Mouse (Mus musculus): ENCODE results near the gene Snx22. TPM values are rescaled to one million over a fixed set of nuclear protein-coding genes. Genes with fewer than 3 reads are reported as not detected.

The Snx22 gene
- total and polyA plus RNA-seq, 3 experiments: 0.43 to 10.1 TPM; not detected in 1

DNA sequence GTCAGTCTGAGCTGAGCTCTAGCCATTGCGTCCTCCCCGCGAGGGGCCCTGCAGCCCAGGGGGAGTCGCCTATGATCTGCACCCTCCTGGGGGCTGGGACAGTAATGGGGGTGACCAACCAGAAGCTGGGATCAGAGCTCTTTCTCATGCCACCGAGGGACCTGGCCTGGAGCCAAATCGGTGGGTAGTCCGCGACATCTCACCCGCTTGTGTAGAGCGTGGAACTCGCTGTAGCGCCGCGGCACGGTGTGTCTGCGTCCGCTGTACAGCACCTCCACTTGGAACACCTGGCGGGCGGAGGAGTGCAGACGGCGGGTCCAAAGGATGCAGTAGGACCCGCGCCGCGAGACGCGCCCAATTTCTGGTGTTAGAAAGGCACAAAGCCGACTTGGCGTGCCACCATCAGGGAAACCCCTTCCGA, 538 bp downstream of the Snx22 start:
- TF ChIP-seq NRF1 (IDR thresholded peaks at IDR 0.05; ENCODE audit: insufficient read depth, low read depth, low read length, poor library complexity, severe bottlenecking) (no peak), GABPA (IDR thresholded peaks at IDR 0.05; ENCODE audit: low read depth, low read length) (no peak), POLR2AphosphoS5 (IDR thresholded peaks at IDR 0.05; ENCODE audit: borderline replicate concordance, low read depth, low read length) (no peak)
- Histone ChIP-seq H3K4me3 (ENCODE audit: control insufficient read depth in 1 of 2, insufficient read depth in 1 of 2, low read depth in 2 of 2, low read length in 2 of 2) (peak overlapping the region; percentile 54 to 83), H3K36me3 (ENCODE audit: control insufficient read depth in 1 of 2, insufficient read depth in 2 of 2, low read length in 2 of 2) (peaks cover under 1 to 5% of the 10 kb centered on the region in 2 experiments), H3K27ac (ENCODE audit: control insufficient read depth, low read depth, low read length) (no peak overlapping the region), H3K79me2 (ENCODE audit: control insufficient read depth, insufficient read depth, low read length, poor library complexity) (no peaks in the 10 kb centered on the region), H3K4me1 (ENCODE audit: control insufficient read depth in 1 of 2, insufficient read depth in 2 of 2, low read length in 2 of 2) (peaks cover 0 to 6% of the 10 kb centered on the region in 2 experiments; a peak in 2 of 4 replicates), H3K9me3 (replicated peaks; ENCODE audit: insufficient read depth, low read length) (no peaks in the 10 kb centered on the region), H3K9ac (ENCODE audit: control insufficient read depth, low read depth, low read length, poor library complexity, severe bottlenecking) (peak overlapping the region; percentile 41), H3K27me3 (ENCODE audit: control insufficient read depth in 1 of 2, insufficient read depth in 2 of 2, low read length in 2 of 2) (no peaks in the 10 kb centered on the region)
- DNase-seq (ENCODE audit: low read depth, low spot score): no peak

DNA sequence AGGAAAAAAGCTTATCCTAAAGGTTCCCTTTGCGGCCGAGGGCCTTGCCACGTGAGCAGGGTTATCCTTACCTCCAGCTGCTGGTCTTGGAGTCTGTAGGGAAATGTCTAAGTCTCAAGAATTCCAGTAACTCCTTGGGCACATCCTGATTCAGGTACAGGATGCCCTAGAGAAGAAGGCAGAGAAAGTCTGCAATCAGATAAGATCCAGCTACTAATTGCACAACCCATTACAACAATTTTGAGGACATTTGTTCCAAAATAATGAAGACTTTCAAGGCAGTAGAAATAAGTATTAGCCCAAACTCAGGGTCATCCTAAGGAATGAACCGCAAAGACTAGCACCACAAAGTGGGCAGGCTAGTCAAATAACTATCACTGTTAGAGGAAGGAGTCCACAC, 1.5 kb downstream of the Snx22 start:
- Histone ChIP-seq H3K9ac (ENCODE audit: control insufficient read depth, low read depth, low read length, poor library complexity, severe bottlenecking) (no peak overlapping the region), H3K79me2 (ENCODE audit: control insufficient read depth, insufficient read depth, low read length, poor library complexity) (no peaks in the 10 kb centered on the region), H3K4me1 (ENCODE audit: control insufficient read depth in 1 of 2, insufficient read depth in 2 of 2, low read length in 2 of 2) (peaks cover 0 to 6% of the 10 kb centered on the region in 2 experiments; a peak in 2 of 4 replicates), H3K36me3 (ENCODE audit: control insufficient read depth in 1 of 2, insufficient read depth in 2 of 2, low read length in 2 of 2) (peaks cover 5% of the 10 kb centered on the region in 2 experiments), H3K9me3 (replicated peaks; ENCODE audit: insufficient read depth, low read length) (no peaks in the 10 kb centered on the region), H3K4me3 (ENCODE audit: control insufficient read depth in 1 of 2, insufficient read depth in 1 of 2, low read depth in 2 of 2, low read length in 2 of 2) (no peak overlapping the region), H3K27me3 (ENCODE audit: control insufficient read depth in 1 of 2, insufficient read depth in 2 of 2, low read length in 2 of 2) (no peaks in the 10 kb centered on the region), H3K27ac (ENCODE audit: control insufficient read depth, low read depth, low read length) (no peak overlapping the region)
- TF ChIP-seq JUND (IDR thresholded peaks at IDR 0.05; ENCODE audit: low read depth, low read length): no peak
- peak; percentile 40; the same call in 1 of the 2 replicates for TF ChIP-seq GATA1 (IDR thresholded peaks at IDR 0.05; ENCODE audit: low read depth, low read length)
- no peak for DNase-seq (ENCODE audit: low read depth, low spot score)

DNA sequence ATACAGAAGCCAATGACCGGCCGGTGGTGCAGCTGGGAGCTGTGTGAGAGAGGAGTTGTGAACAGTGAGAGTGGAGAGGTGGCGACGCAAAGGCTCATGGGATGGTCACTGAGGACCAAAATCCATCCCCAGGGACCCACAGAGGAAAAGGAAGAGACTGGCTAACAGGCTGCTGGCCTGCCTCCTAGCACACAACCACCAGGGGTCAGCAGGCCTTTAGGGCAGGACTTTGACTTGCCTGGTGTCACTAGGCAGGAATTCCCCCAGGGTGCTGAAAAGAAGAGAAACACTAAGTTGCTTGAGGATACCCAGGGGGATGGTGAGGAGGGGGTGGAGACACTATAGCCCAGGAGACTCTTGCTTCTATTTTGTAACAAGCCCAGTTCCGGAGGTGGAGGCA, 2.0 kb downstream of the Snx22 start:
- Histone ChIP-seq H3K36me3 (ENCODE audit: control insufficient read depth in 1 of 2, insufficient read depth in 2 of 2, low read length in 2 of 2) (peaks cover 5 to 8% of the 10 kb centered on the region in 2 experiments), H3K4me1 (ENCODE audit: control insufficient read depth in 1 of 2, insufficient read depth in 2 of 2, low read length in 2 of 2) (peaks cover 0 to 6% of the 10 kb centered on the region in 2 experiments; a peak in 2 of 4 replicates), H3K27me3 (ENCODE audit: control insufficient read depth in 1 of 2, insufficient read depth in 2 of 2, low read length in 2 of 2) (no peaks in the 10 kb centered on the region), H3K79me2 (ENCODE audit: control insufficient read depth, insufficient read depth, low read length, poor library complexity) (no peaks in the 10 kb centered on the region), H3K27ac (ENCODE audit: control insufficient read depth, low read depth, low read length) (no peak overlapping the region), H3K9me3 (replicated peaks; ENCODE audit: insufficient read depth, low read length) (no peaks in the 10 kb centered on the region), H3K9ac (ENCODE audit: control insufficient read depth, low read depth, low read length, poor library complexity, severe bottlenecking) (no peak overlapping the region), H3K4me3 (ENCODE audit: control insufficient read depth in 1 of 2, insufficient read depth in 1 of 2, low read depth in 2 of 2, low read length in 2 of 2) (no peak overlapping the region)
- peak; percentile 45 to 61 (median 60) for TF ChIP-seq CTCF (IDR thresholded peaks at IDR 0.05 in 2 of 3, conservative IDR thresholded peaks at IDR 0.05 in 1 of 3; ENCODE audit: control insufficient read depth in 1 of 3, insufficient read depth in 1 of 3, low read depth in 2 of 3, low read length in 3 of 3, poor library complexity in 1 of 3, severe bottlenecking in 1 of 3)
- TF ChIP-seq ETS1 (IDR thresholded peaks at IDR 0.05; ENCODE audit: low read depth, low read length): no peak
- peak; percentile 48 for TF ChIP-seq RAD21 (IDR thresholded peaks at IDR 0.05; ENCODE audit: low read depth, low read length)
- peak; percentile 52; the same call in 1 of the 2 replicates for TF ChIP-seq SMC3 (IDR thresholded peaks at IDR 0.05; ENCODE audit: low read depth, low read length)
- TF ChIP-seq MYC (IDR thresholded peaks at IDR 0.05; ENCODE audit: low read depth, low read length): no peak
- TF ChIP-seq POLR2AphosphoS2 (IDR thresholded peaks at IDR 0.05; ENCODE audit: low read length): 0 out of 2 replicates have a peak, but pooled peaks have one; percentile 12
- peak; percentile 52 for DNase-seq (ENCODE audit: low read depth, low spot score)

All from MEL (cell line).